10 mouse cellular contexts compared by ENCODE assay signal in genomic region chr16:36877316-36877715, GRCm38 (mm10). TPM values are rescaled to one million over a fixed set of nuclear protein-coding genes. Genes with fewer than 3 reads are reported as not detected.
A peak's percentile ranks its signal among the peaks of the same experiment; 100 is the strongest.
DNase-seq lines count a peak whose midpoint lies in the region; ATAC-seq and TF ChIP-seq lines count a peak whose summit lies in the region.
"Had no signal": no experiment of that assay in that cellular context is flagged by ENCODE, and none has a peak within 500 bp of the region (broad histone marks: within the 10 kb centered on the region; RNA-seq: fewer than 3 reads in every experiment).

No protein-coding gene starts in this region.

- no peak overlapping the region for H3K9ac ChIP-seq in kidney, embryonic 15.5 days

- H3K27me3 ChIP-seq in kidney, adult 2 months (replicated peaks; ENCODE audit: control insufficient read depth, insufficient read depth, low read length): no peaks in the 10 kb centered on the region
- no peaks in the 10 kb centered on the region for H3K27me3 ChIP-seq in kidney, embryonic 15.5 days
- H3K27me3 ChIP-seq in thymus, adult 2 months (ENCODE audit: control insufficient read depth, insufficient read depth, low read length): no peaks in the 10 kb centered on the region

- H3K4me3 ChIP-seq in kidney, adult 2 months (ENCODE audit: insufficient read depth, low read depth, low read length): no peak overlapping the region
- H3K4me3 ChIP-seq in kidney, embryonic 15.5 days (replicated peaks): no peak overlapping the region
- H3K4me3 ChIP-seq in thymus, adult 2 months (ENCODE audit: control insufficient read depth, insufficient read depth, low read length): no peak overlapping the region

- H3K4me1 ChIP-seq in kidney, adult 2 months (ENCODE audit: control insufficient read depth, insufficient read depth, low read length): peaks cover 14% of the 10 kb centered on the region
- peaks cover 17% of the 10 kb centered on the region for H3K4me1 ChIP-seq in kidney, embryonic 15.5 days
- H3K4me1 ChIP-seq in thymus, adult 2 months (replicated peaks; ENCODE audit: control insufficient read depth, insufficient read depth, low read length): peaks cover 7% of the 10 kb centered on the region

- TF ChIP-seq POLR2A in kidney, adult 2 months (IDR thresholded peaks at IDR 0.05; ENCODE audit: low read depth, low read length): no peak
- no peak for TF ChIP-seq POLR2A in thymus, adult 2 months (IDR thresholded peaks at IDR 0.05; ENCODE audit: control insufficient read depth, extremely low read depth, insufficient read depth, low read length, poor library complexity)

- WGBS in kidney, adult 2 months: 61% methylated on average over 5 of the region's 5 CpGs
- 81% methylated on average over 5 of the region's 5 CpGs for WGBS in kidney, embryonic 15.5 days
- 73% methylated on average over 5 of the region's 5 CpGs for WGBS in thymus, adult 2 months

- peak; percentile 27 for DNase-seq in kidney, adult 2 months
- DNase-seq in thymus, adult 2 months: peak; percentile 46
- no peak for DNase-seq in thymus, adult 18-20 months
- peak; percentile 20 for DNase-seq in c-Kit-positive CD71-negative TER-119-negative erythroid progenitor cells, embryonic 14.5 days (ENCODE audit: low read depth)
- DNase-seq in thymus, postnatal 4 days: peak; percentile 55
- no peak for DNase-seq in right cerebral cortex, adult 18-20 months
- DNase-seq in heart, adult 11 months: no peak
- DNase-seq: gastrocnemius, postnatal 36 days; kidney, postnatal 10 days had no signal

- peak; percentile 28; the same call in 1 of the 2 replicates for TF ChIP-seq CTCF in kidney, adult 2 months (conservative IDR thresholded peaks at IDR 0.05; ENCODE audit: insufficient read depth, insufficient read length, low read depth, low read length)
- TF ChIP-seq CTCF in thymus, adult 2 months (IDR thresholded peaks at IDR 0.05; ENCODE audit: borderline replicate concordance, control insufficient read depth, extremely low read depth, insufficient read depth, low read length, poor library complexity): no peak

- H3K27ac ChIP-seq in kidney, adult 2 months (ENCODE audit: insufficient read depth, low read depth, low read length): no peak overlapping the region
- H3K27ac ChIP-seq in kidney, embryonic 15.5 days: no peak overlapping the region
- H3K27ac ChIP-seq in thymus, adult 2 months (ENCODE audit: control insufficient read depth, insufficient read depth, low read length): no peak overlapping the region

- no peak overlapping the region for H3K4me2 ChIP-seq in kidney, embryonic 15.5 days

- no peaks in the 10 kb centered on the region for H3K36me3 ChIP-seq in kidney, adult 2 months (ENCODE audit: control insufficient read depth, insufficient read depth, low read length)
- peaks cover 8% of the 10 kb centered on the region for H3K36me3 ChIP-seq in kidney, embryonic 15.5 days
- H3K36me3 ChIP-seq in thymus, adult 2 months (ENCODE audit: control insufficient read depth, insufficient read depth, low read length): no peaks in the 10 kb centered on the region

- no peak for ATAC-seq in kidney, embryonic 15.5 days (replicated peaks; ENCODE audit: low FRiP score)

- H3K9me3 ChIP-seq in kidney, embryonic 15.5 days (replicated peaks): no peaks in the 10 kb centered on the region

RNA-seq across cellular contexts. Expression of gene Golgb1, which starts 2.4 kb away (rescaled TPM):
- 36.2 and 48.8 TPM in 2 replicates for polyA plus RNA-seq in kidney, adult 2 months (2012; rRNA removed)
- 104 and 111 TPM in 2 replicates for polyA plus RNA-seq in kidney, embryonic 15.5 days (2015; fragmentation: Nextera tagmentation; extraction: Ambion mirVana)
- 46.6 and 47.6 TPM in 2 replicates for polyA plus RNA-seq in thymus, adult 2 months (2012; rRNA removed)

RNA-seq across cellular contexts. Expression of gene Eaf2, which starts 2.5 kb away (rescaled TPM):
- 7.3 and 10.4 TPM in 2 replicates for polyA plus RNA-seq in kidney, adult 2 months (2012; rRNA removed)
- polyA plus RNA-seq in kidney, embryonic 15.5 days (2015; fragmentation: Nextera tagmentation; extraction: Ambion mirVana): 8.5 and 8.6 TPM in 2 replicates
- 0.65 and 1.2 TPM in 2 replicates for polyA plus RNA-seq in thymus, adult 2 months (2012; rRNA removed)

RNA-seq across cellular contexts. Expression of gene Iqcb1, which starts 49.1 kb away (rescaled TPM):
- 1.7 and 3.0 TPM in 2 replicates for polyA plus RNA-seq in kidney, adult 2 months (2012; rRNA removed)
- polyA plus RNA-seq in kidney, embryonic 15.5 days (2015; fragmentation: Nextera tagmentation; extraction: Ambion mirVana): 33.3 and 40.9 TPM in 2 replicates
- 2.6 and 4.1 TPM in 2 replicates for polyA plus RNA-seq in thymus, adult 2 months (2012; rRNA removed)

RNA-seq across cellular contexts. Expression of gene Hcls1, which starts 57.5 kb away (rescaled TPM):
- 5.8 and 10.9 TPM in 2 replicates for polyA plus RNA-seq in kidney, adult 2 months (2012; rRNA removed)
- 5.5 and 6.1 TPM in 2 replicates for polyA plus RNA-seq in kidney, embryonic 15.5 days (2015; fragmentation: Nextera tagmentation; extraction: Ambion mirVana)
- 118 and 132 TPM in 2 replicates for polyA plus RNA-seq in thymus, adult 2 months (2012; rRNA removed)

Comparison
In these comparisons a context has a peak if more than half of its experiments do, and no peak if none do; other contexts are left out.
1. DNase-seq: peak in kidney, adult 2 months (single experiment), thymus, adult 2 months (single experiment), c-Kit-positive CD71-negative TER-119-negative erythroid progenitor cells, embryonic 14.5 days (single experiment) and thymus, postnatal 4 days (single experiment); none in thymus, adult 18-20 months (0 of 2), right cerebral cortex, adult 18-20 months (single experiment) and heart, adult 11 months (single experiment).